Mouse (Mus musculus) thymus, adult 2 months (tissue): ENCODE data around the gene Rab1a.

Source experiments
- CTCF ChIP-seq: fragments of 200-500 bp; IDR thresholded peaks from 2 replicates; pipeline ENCODE4 v1.5.1; 2012; ENCODE audit warnings: mild to moderate bottlenecking, control low read depth, low read length, moderate library complexity, borderline replicate concordance; ENCODE audit not compliant: control insufficient read depth, poor library complexity, insufficient read depth; ENCODE audit errors: extremely low read depth
- POLR2A ChIP-seq: fragments of 200-500 bp; IDR thresholded peaks from 2 replicates; pipeline ENCODE4 v1.6.1; 2012; ENCODE audit warnings: mild to moderate bottlenecking, low read length, control low read depth, moderate library complexity; ENCODE audit not compliant: control insufficient read depth, poor library complexity, insufficient read depth; ENCODE audit errors: extremely low read depth

DNA sequence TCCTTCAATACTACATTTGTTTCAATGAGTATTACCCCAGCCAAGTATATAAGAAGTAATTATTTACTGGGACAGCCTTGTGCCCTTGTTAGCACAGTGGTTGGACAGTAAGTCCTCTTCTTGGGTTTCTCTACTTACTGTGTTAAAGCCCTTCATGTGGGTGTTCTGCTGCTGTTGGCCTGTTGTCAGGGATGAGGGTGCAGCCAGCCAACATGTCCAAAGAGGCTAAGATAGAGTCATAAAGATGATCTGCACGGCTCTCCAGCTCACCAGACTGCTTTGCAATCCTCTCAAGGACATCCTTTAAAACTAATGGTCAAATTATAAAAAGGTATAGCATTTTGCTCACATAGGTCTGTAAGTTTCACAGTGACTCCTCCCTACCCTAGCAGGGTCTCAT, 29.1 kb downstream of the Rab1a start:
- TF ChIP-seq CTCF (no peak), POLR2A (no peak)
